Mouse (Mus musculus): ENCODE measurements around the gene Acaa1a. TPM values are rescaled to one million over a fixed set of nuclear protein-coding genes. Genes with fewer than 3 reads are reported as not detected.

The Acaa1a gene
- 38.0 and 43.1 TPM in 2 replicates for polyA plus RNA-seq (2016; fragmentation: Nextera tagmentation; extraction: Ambion mirVana)

- Histone ChIP-seq H3K9ac (peak within 1 kb of the TSS; percentile 82), H3K27me3 (replicated peaks) (no peaks in the 10 kb centered on the region), H3K36me3 (peaks cover 38% of the 10 kb centered on the region), H3K4me1 (peaks cover 39% of the 10 kb centered on the region), H3K27ac (peak within 1 kb of the TSS; percentile 92), H3K4me3 (peak within 1 kb of the TSS; percentile 85), H3K9me3 (replicated peaks) (no peaks in the 10 kb centered on the region), H3K4me2 (peak within 1 kb of the TSS; percentile 97)
- peak; percentile 58 for ATAC-seq
- under 1% methylated on average over 43 of the region's 43 CpGs for WGBS (ENCODE audit: insufficient replicate concordance)
Measured at GRCm38 (mm10) chr9:119339558-119340211, at the start of gene Acaa1a. Gene Acaa1a, plus strand, starts transcription at chr9:119339676.

GRCm38 (mm10) chr9:119290791-119291190 is 48.7 kb upstream of the Acaa1a start:
- Histone ChIP-seq H3K9me3 (replicated peaks) (no peaks in the 10 kb centered on the region), H3K27me3 (replicated peaks) (no peaks in the 10 kb centered on the region), H3K36me3 (peaks cover 43% of the 10 kb centered on the region), H3K27ac (no peak overlapping the region), H3K4me2 (no peak overlapping the region), H3K4me1 (peaks cover 12% of the 10 kb centered on the region), H3K4me3 (no peak overlapping the region), H3K9ac (no peak overlapping the region)
- peak; percentile 80 for ATAC-seq
- WGBS (ENCODE audit: insufficient replicate concordance) = 45% methylated on average over 3 of the region's 3 CpGs

GRCm38 (mm10) chr9:119297696-119298095 is 41.8 kb upstream of the Acaa1a start:
- no peak overlapping the region for H3K9ac ChIP-seq
- ATAC-seq = no peak
- H3K27me3 ChIP-seq (replicated peaks) = no peaks in the 10 kb centered on the region
- no peak overlapping the region for H3K27ac ChIP-seq
- no peaks in the 10 kb centered on the region for H3K9me3 ChIP-seq (replicated peaks)
- H3K4me2 ChIP-seq = no peak overlapping the region
- WGBS (ENCODE audit: insufficient replicate concordance) = 71% methylated on average over 6 of the region's 6 CpGs
- no peak overlapping the region for H3K4me3 ChIP-seq
- 0 out of 2 replicates have a peak, but pooled peaks cover 13% of the 10 kb centered on the region for H3K4me1 ChIP-seq
- H3K36me3 ChIP-seq = peaks cover 37% of the 10 kb centered on the region

GRCm38 (mm10) chr9:119298563-119298962 is 40.9 kb upstream of the Acaa1a start:
- H3K9ac ChIP-seq = no peak overlapping the region
- no peaks in the 10 kb centered on the region for H3K9me3 ChIP-seq (replicated peaks)
- H3K4me3 ChIP-seq = no peak overlapping the region
- no peak for ATAC-seq
- H3K27me3 ChIP-seq (replicated peaks) = no peaks in the 10 kb centered on the region
- H3K27ac ChIP-seq = no peak overlapping the region
- peaks cover 44% of the 10 kb centered on the region for H3K36me3 ChIP-seq
- 82% methylated on average over 3 of the region's 3 CpGs for WGBS (ENCODE audit: insufficient replicate concordance)
- H3K4me2 ChIP-seq = no peak overlapping the region
- H3K4me1 ChIP-seq = 0 out of 2 replicates have a peak, but pooled peaks cover 13% of the 10 kb centered on the region

- ATAC-seq = no peak
- WGBS (ENCODE audit: insufficient replicate concordance) = 91% methylated on average over 7 of the region's 7 CpGs
- Histone ChIP-seq H3K27me3 (replicated peaks) (no peaks in the 10 kb centered on the region), H3K4me3 (no peak overlapping the region), H3K9me3 (replicated peaks) (no peaks in the 10 kb centered on the region), H3K4me2 (no peak overlapping the region), H3K27ac (no peak overlapping the region), H3K9ac (no peak overlapping the region), H3K4me1 (peaks cover 17% of the 10 kb centered on the region), H3K36me3 (peaks cover 30% of the 10 kb centered on the region)
Measured at GRCm38 (mm10) chr9:119305863-119306262, 33.6 kb upstream of the Acaa1a start.

- 76% methylated on average over 1 of the region's 1 CpGs for WGBS (ENCODE audit: insufficient replicate concordance)
- no peak overlapping the region for H3K27ac ChIP-seq
- no peak overlapping the region for H3K4me2 ChIP-seq
- H3K9me3 ChIP-seq (replicated peaks) = no peaks in the 10 kb centered on the region
- no peak for ATAC-seq
- peaks cover 22% of the 10 kb centered on the region for H3K4me1 ChIP-seq
- no peak overlapping the region for H3K4me3 ChIP-seq
- H3K27me3 ChIP-seq (replicated peaks) = no peaks in the 10 kb centered on the region
- H3K9ac ChIP-seq = no peak overlapping the region
- H3K36me3 ChIP-seq = peaks cover 6% of the 10 kb centered on the region
Measured at GRCm38 (mm10) chr9:119309067-119309466, 30.4 kb upstream of the Acaa1a start.

- Histone ChIP-seq H3K36me3 (peaks cover 3% of the 10 kb centered on the region; the same call in 1 of the 2 replicates), H3K9ac (no peak overlapping the region), H3K4me3 (no peak overlapping the region), H3K9me3 (replicated peaks) (no peaks in the 10 kb centered on the region), H3K4me1 (peaks cover 25% of the 10 kb centered on the region), H3K27ac (no peak overlapping the region), H3K4me2 (no peak overlapping the region), H3K27me3 (replicated peaks) (no peaks in the 10 kb centered on the region)
- WGBS (ENCODE audit: insufficient replicate concordance) = 89% methylated on average over 10 of the region's 10 CpGs
- ATAC-seq = no peak
Measured at GRCm38 (mm10) chr9:119313096-119313495, 26.4 kb upstream of the Acaa1a start.

GRCm38 (mm10) chr9:119318891-119319290 is 20.6 kb upstream of the Acaa1a start:
- Histone ChIP-seq H3K4me1 (peaks cover 35% of the 10 kb centered on the region), H3K4me3 (no peak overlapping the region), H3K36me3 (peaks cover 4% of the 10 kb centered on the region; the same call in 1 of the 2 replicates), H3K27me3 (replicated peaks) (no peaks in the 10 kb centered on the region), H3K9ac (no peak overlapping the region), H3K9me3 (replicated peaks) (no peaks in the 10 kb centered on the region), H3K27ac (no peak overlapping the region), H3K4me2 (no peak overlapping the region)
- WGBS (ENCODE audit: insufficient replicate concordance) = 79% methylated on average over 1 of the region's 1 CpGs
- no peak for ATAC-seq

- H3K4me2 ChIP-seq = peak overlapping the region; percentile 99
- H3K4me1 ChIP-seq = peaks cover 38% of the 10 kb centered on the region
- no peak overlapping the region for H3K27ac ChIP-seq
- peaks cover 4% of the 10 kb centered on the region; the same call in 1 of the 2 replicates for H3K36me3 ChIP-seq
- no peak for ATAC-seq
- 74% methylated on average over 7 of the region's 7 CpGs for WGBS (ENCODE audit: insufficient replicate concordance)
- H3K9ac ChIP-seq = peak overlapping the region; percentile 96
- H3K9me3 ChIP-seq (replicated peaks) = no peaks in the 10 kb centered on the region
- no peaks in the 10 kb centered on the region for H3K27me3 ChIP-seq (replicated peaks)
- peak overlapping the region; percentile 95 for H3K4me3 ChIP-seq
Measured at GRCm38 (mm10) chr9:119320446-119320845, 19.0 kb upstream of the Acaa1a start.

GRCm38 (mm10) chr9:119320946-119321345 is 18.5 kb upstream of the Acaa1a start:
- peak overlapping the region; percentile 96 for H3K9ac ChIP-seq
- peak overlapping the region; percentile 95 for H3K4me3 ChIP-seq
- H3K27me3 ChIP-seq (replicated peaks) = no peaks in the 10 kb centered on the region
- no peaks in the 10 kb centered on the region for H3K9me3 ChIP-seq (replicated peaks)
- H3K4me2 ChIP-seq = peak overlapping the region; percentile 99
- peaks cover 4% of the 10 kb centered on the region; the same call in 1 of the 2 replicates for H3K36me3 ChIP-seq
- 11% methylated on average over 7 of the region's 7 CpGs for WGBS (ENCODE audit: insufficient replicate concordance)
- no peak overlapping the region for H3K27ac ChIP-seq
- peaks cover 35% of the 10 kb centered on the region for H3K4me1 ChIP-seq
- no peak for ATAC-seq

GRCm38 (mm10) chr9:119321392-119322229 is 17.9 kb upstream of the Acaa1a start:
- H3K4me2 ChIP-seq = peak overlapping the region; percentile 99
- WGBS (ENCODE audit: insufficient replicate concordance) = under 1% methylated on average over 59 of the region's 59 CpGs

More at GRCm38 (mm10) chr9:119321392-119322229, 17.9 kb upstream of the Acaa1a start:
- Histone ChIP-seq H3K4me3 (peak overlapping the region; percentile 95), H3K9ac (peak overlapping the region; percentile 96), H3K36me3 (peaks cover 4% of the 10 kb centered on the region; the same call in 1 of the 2 replicates), H3K4me1 (peaks cover 34% of the 10 kb centered on the region), H3K27ac (peak overlapping the region; percentile 97), H3K9me3 (replicated peaks) (no peaks in the 10 kb centered on the region), H3K27me3 (replicated peaks) (no peaks in the 10 kb centered on the region)
- ATAC-seq = peak; percentile 11

All from liver, embryonic 12.5 days (tissue).